Mouse (Mus musculus) CH12.LX (cell line): ENCODE data around the gene Camta1.

Experiments used
- CTCF ChIP-seq, 2 experiments: IDR thresholded peaks in 1 of 2; conservative IDR thresholded peaks in 1 of 2; 2 replicates each; pipeline ENCODE4 v1.5.1; 2011 to 2012; ENCODE audit warnings: low read depth in 2 of 2, low read length in 2 of 2, improper control_type of control experiment in 1 of 2, inconsistent platforms in 1 of 2, mild to moderate bottlenecking in 1 of 2, moderate library complexity in 1 of 2
- EP300 ChIP-seq: IDR thresholded peaks from 2 replicates; pipeline ENCODE4 v1.6.1; 2011; ENCODE audit warnings: low read length, improper control_type of control experiment
- GABPA ChIP-seq: IDR thresholded peaks from 2 replicates; pipeline ENCODE4 v1.6.1; 2012; ENCODE audit warnings: low read depth, low read length, improper control_type of control experiment, inconsistent platforms; ENCODE audit not compliant: insufficient replicate concordance
- JUND ChIP-seq: conservative IDR thresholded peaks from 2 replicates; pipeline ENCODE4 v1.6.1; 2011; ENCODE audit warnings: low read depth, low read length, improper control_type of control experiment
- MEF2A ChIP-seq: IDR thresholded peaks from 2 replicates; pipeline ENCODE4 v1.6.1; 2014; ENCODE audit warnings: low read depth, mild to moderate bottlenecking, inconsistent platforms, low read length, improper control_type of control experiment, borderline replicate concordance
- PAX5 ChIP-seq: IDR thresholded peaks from 2 replicates; pipeline ENCODE4 v1.6.1; 2012; ENCODE audit warnings: low read length, inconsistent platforms, mixed read lengths
- POLR2A ChIP-seq: IDR thresholded peaks from 2 replicates; pipeline ENCODE4 v1.6.1; 2011; ENCODE audit warnings: low read depth, mild to moderate bottlenecking, improper control_type of control experiment, low read length
- RAD21 ChIP-seq: IDR thresholded peaks from 2 replicates; pipeline ENCODE4 v1.6.1; 2011; ENCODE audit warnings: low read depth, mild to moderate bottlenecking, low read length, improper control_type of control experiment, moderate library complexity
- SIN3A ChIP-seq: IDR thresholded peaks from 2 replicates; pipeline ENCODE4 v1.6.1; 2012; ENCODE audit warnings: low read length, improper control_type of control experiment, inconsistent platforms
- TCF12 ChIP-seq: IDR thresholded peaks from 2 replicates; pipeline ENCODE4 v1.6.1; 2014; ENCODE audit warnings: low read depth, mild to moderate bottlenecking, inconsistent platforms, low read length, improper control_type of control experiment
- USF1 ChIP-seq: IDR thresholded peaks from 2 replicates; pipeline ENCODE4 v1.6.1; 2014; ENCODE audit warnings: low read depth, mild to moderate bottlenecking, inconsistent platforms, low read length, improper control_type of control experiment
- ZC3H11A ChIP-seq: IDR thresholded peaks from 2 replicates; pipeline ENCODE4 v1.6.1; 2012; ENCODE audit warnings: low read depth, mild to moderate bottlenecking, inconsistent platforms, low read length, improper control_type of control experiment

- TF ChIP-seq CTCF (conservative IDR thresholded peaks at IDR 0.05 in 1 of 2, IDR thresholded peaks at IDR 0.05 in 1 of 2; ENCODE audit: low read depth in 2 of 2, low read length in 2 of 2) (no peak), ZC3H11A (no peak), SIN3A (no peak), POLR2A (no peak), USF1 (no peak), TCF12 (no peak), GABPA (no peak), RAD21 (no peak), MEF2A (no peak), EP300 (no peak), JUND (no peak), PAX5 (no peak)
These were observed 509.4 kb downstream of the Camta1 start for GRCm38 (mm10) chr4:151352249-151352648.
